Mouse (Mus musculus) embryonic fibroblast, embryonic 13.5 days (primary cell): ENCODE results near the gene Dok3.

Experiments used
- CTCF ChIP-seq: IDR thresholded peaks from 2 replicates; pipeline ENCODE4 v1.5.1; 2011; ENCODE audit warnings: mild to moderate bottlenecking, control low read depth, low read length, moderate library complexity, borderline replicate concordance; ENCODE audit not compliant: insufficient read depth
- POLR2A ChIP-seq: IDR thresholded peaks from 2 replicates; pipeline ENCODE4 v1.6.1; 2011; ENCODE audit warnings: low read depth, mild to moderate bottlenecking, control low read depth, low read length, moderate library complexity

GRCm38 (mm10) chr13:55479929-55480328 is 49.2 kb downstream of the Dok3 start:
- TF ChIP-seq CTCF (no peak), POLR2A (no peak)
